Mouse (Mus musculus) cerebellum, adult (tissue): ENCODE measurements around the gene Bsg.

Experiments used
- ATAC-seq: cut with Nextera tagmentation; 2 replicates; pipeline ENCODE4 v1.9.2; 2017; ENCODE audit warnings: mild to moderate bottlenecking, moderate library complexity, mixed read lengths; ENCODE audit not compliant: insufficient number of reproducible peaks, low FRiP score, low TSS enrichment

The Bsg gene

DNA sequence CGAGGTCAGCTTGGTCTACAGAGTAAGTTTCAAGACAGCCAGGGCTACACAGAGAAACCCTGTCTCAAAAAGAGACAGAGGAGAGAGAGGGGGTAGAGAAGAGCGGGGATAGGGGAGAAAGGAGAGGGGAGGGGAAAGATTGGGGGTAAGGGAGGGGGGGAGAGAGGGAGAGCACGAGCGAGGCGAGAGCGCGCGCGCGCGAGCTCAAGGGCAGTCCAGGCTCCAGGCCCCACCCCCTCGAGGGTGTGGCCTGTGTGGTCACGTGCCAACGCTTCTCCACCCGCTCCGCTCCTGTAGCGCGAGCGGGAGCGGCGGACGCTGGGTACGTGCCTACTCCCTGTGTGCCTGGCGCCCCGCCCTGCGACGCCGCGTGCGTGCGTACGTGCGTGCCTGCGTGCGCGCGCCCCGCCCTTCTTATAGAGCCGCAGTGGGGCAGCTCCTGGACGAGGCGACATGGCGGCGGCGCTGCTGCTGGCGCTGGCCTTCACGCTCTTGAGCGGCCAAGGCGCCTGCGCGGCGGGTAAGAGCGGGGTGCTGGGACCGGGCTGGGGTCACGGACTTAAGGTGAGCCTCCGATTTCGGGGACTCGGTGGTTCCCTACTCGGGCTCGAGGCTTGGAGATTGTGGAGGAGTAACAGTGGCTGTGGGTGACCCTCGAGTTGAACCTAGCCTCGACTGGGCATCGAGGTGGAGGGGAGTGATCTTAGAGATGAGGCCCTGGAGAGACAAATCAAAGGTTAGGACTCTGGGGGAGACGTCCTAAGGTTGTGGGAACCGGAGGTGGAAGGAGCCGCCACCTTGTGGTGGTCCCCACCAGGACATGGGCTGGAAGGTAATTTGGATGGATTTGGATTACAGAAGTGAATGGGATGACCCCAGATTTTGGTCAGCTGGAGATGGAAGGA, at the start of gene Bsg:
Bsg (plus strand) TSS at position 427 of the 905 bp plus-strand sequence.
- peak; percentile 66 for ATAC-seq

DNA sequence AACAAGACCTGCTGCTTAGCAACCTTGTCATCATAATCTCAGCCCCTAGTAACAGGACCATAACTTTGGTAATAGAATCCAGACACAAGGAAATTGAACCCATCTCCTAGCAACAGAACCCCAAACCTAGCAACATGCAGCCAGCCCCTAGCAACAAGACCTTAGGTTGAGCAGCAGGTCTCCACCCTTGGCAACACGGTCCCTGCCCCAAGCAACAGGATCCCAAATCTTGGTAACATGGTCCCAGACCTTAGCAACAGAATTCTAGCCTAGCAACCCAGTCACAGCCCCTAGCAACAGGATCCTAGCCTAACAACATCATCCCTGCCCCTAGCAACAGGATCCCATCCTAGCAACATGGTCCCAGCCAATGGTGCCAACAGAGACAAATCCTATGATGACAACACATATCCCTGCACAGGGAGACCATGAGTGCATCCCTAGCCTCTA, 49.3 kb upstream of the Bsg start:
- no peak for ATAC-seq

DNA sequence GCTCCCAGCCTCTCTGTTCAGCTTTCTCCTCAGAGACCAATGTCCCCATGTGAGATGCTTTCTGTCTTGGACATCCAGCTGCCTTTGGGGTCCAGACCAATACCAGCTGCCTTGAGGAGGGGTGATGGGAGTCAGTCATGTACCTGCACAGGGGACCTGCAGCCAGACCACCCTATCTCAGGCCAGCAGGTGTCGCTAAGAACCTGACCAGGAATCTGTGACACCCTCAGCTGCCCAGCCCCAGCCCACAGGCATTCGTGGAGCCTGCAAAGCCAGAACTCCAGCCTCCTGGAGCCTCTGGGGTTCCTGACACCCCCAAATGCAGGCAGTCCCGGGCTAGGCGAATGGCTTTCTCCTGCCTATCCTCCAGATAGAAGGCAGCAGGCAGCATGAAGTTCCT, 45.5 kb upstream of the Bsg start:
- ATAC-seq = no peak

DNA sequence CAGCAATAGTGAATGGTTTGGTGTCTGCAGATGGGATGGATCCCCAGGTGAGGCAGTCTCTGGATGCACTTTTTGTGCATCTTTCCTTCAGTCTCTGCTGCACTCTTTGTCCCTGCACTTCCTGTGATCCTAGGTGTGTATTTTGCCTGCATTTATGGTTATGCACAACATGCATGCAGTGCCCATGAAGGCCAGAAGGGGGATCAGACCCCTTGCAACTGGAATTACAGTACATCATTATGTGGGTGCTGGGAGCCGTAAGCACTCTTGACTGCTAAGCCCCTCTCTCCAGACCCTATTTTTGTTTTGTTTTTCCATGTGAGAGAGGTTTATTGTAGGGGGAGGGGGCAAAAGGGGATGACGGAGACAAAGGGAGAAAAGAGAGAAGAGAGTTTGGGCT, 44.0 kb upstream of the Bsg start:
- ATAC-seq = no peak

DNA sequence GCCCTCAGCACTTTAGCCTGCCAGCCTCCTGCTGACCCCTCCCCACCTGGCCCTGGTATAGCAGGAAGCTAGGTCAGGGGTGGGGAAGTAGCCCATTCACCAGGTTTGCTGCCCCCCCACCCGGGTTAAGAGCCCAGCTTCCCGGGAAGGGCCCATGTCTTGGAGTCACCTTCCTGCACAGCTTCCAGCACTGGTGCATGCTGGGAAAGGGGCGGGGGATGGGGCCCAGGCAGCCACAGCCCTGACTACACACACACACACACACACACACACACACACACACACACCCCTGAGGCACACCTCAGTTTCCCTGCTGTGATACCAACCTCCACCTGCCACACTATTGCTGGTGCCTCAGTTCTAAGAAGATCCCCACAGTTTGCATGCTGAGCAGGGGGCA, 42.4 kb upstream of the Bsg start:
- ATAC-seq = no peak

DNA sequence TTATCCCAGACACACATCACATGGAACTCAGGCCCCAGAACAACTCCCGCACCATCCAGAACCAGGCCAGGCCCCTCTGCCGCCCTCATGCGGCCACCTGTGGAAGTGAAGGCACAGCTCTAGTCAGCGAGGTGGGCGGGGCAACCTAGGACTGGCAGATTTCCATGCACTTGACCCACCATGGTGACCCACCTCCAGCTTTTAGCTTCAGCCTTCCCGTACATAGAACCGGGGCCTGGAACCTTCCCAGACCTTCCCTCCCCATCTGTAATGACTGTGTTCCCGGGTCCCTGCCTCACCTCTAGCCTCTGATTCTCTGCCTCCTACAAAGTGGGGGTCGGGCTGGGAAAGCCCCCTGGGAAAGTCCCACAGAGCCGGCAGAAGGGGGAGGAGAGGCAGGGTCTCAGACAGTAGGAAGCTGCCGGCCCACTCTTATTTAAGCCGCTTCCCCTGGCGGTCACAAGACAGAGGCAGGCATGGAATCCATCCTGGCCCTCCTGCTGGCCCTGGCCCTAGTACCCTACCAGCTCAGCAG, 40.1 kb upstream of the Bsg start, which contains the start of gene Madcam1:
Madcam1 (plus strand) TSS at position 429 of the 535 bp plus-strand sequence.
- peak; percentile 22; the same call in 1 of the 2 replicates for ATAC-seq

DNA sequence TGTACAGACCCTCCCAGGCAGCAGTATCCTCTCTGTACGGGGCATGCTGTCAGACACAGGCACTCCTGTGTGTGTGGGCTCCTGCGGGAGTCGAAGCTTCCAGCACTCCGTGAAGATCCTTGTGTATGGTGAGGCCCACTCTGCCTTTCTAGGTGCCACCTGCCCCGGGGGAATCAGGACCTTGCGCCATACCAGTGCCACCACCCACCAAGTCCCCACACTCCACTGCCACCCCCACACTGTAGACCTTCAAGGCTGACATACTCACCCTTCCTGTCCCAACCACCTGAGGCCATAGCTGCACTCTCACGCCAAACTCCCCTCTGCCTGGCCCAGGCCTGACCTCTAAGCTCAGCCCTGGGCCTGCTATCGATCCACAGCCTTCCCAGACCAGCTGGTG, 39.2 kb upstream of the Bsg start:
- no peak for ATAC-seq

DNA sequence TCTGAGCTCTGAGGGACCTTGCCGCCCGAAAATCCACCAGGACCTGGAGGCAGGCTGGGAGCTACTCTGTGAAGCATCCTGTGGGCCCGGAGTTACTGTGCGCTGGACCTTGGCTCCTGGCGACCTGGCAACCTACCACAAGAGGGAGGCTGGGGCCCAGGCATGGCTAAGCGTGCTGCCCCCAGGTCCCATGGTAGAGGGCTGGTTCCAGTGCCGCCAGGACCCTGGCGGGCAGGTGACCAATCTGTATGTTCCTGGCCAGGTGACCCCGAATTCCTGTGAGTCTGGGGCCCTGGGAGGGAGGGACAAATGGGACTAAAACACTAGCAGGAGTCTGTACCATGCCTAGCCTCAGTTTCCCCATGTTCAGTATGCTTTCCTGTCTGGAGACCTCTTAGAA, 37.8 kb upstream of the Bsg start:
- no peak for ATAC-seq

DNA sequence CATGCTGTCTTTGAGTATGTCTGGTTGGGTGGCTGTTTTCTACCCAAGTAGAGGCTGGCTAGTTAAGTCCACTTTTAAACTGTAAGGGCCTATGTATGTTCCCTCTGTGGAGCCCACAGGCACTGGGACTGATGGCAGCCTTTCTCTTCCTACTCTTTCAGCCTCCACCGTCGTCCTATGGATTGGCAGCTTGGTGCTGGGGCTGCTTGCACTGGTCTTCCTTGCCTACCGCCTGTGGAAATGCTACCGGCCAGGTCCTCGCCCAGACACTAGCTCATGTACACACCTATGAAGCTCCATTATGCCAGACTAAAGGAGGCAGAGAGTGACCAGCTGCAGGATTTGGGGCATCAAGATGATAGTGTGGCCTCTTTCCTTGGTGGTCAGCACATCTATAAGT, 36.2 kb upstream of the Bsg start:
- no peak for ATAC-seq

DNA sequence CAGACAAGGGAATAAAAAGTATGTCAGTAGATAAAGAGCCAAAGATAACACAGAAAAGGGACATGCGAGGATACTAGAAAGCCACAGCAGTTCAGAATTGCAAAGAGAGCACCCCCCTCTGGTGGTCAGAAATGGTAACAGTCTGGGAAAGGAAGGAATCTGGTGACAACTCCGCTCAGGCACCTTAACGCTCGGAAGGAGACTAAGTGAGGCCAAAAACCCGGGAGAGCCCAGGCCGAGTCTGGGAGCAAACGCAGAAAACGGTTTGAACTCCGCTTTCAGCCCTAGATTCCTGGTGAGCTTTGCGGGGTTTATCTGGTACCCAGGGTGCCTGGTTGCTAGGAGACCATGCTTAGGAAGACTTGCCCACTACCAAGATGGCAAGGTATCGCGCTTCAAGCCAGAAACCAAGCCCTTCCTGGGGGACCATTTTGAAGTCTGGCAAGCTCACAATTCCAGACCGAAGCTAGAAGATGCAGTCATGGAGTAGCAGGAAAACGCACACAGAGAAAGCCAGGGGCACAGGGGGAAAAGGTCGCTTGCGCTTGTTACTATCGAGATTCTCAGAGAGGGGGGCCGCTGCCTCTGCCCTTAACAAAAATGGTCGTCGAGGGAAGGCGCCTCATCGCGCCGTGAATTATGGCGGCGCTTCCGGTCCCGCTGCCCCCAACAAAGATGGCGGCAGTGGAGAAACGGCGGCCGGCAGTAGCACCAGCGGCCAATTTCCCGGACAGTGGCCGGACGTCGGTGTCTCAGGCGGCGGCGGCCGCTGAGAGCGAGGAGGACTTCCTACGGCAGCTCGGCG, 35.3 kb upstream of the Bsg start, which contains the start of gene Tpgs1:
Tpgs1 (plus strand) TSS at position 599 of the 805 bp plus-strand sequence.
- peak; percentile 73 for ATAC-seq

DNA sequence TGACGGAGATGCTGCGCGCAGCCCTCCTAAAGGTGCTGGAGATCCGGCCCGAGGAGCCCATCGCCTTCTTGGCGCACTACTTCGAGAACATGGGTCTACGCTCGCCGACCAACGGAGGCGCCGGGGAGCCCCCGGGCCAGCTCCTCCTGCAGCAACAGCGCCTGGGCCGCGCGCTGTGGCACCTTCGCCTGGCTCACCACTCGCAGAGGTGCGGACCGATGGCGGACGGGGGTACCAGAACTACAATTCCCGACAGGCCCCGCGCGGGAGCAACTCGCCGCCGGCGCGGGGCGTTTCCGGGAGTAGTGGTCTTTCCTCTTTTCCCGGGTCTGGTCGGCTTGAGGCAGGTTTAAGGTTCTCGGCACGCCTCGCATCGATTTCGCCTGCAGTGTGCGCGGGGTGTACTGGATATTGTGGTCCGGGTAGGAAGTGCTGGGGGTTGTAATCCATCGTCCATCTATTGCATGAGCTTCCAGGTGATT, 34.7 kb upstream of the Bsg start:
- peak; percentile 36; the same call in 1 of the 2 replicates for ATAC-seq

DNA sequence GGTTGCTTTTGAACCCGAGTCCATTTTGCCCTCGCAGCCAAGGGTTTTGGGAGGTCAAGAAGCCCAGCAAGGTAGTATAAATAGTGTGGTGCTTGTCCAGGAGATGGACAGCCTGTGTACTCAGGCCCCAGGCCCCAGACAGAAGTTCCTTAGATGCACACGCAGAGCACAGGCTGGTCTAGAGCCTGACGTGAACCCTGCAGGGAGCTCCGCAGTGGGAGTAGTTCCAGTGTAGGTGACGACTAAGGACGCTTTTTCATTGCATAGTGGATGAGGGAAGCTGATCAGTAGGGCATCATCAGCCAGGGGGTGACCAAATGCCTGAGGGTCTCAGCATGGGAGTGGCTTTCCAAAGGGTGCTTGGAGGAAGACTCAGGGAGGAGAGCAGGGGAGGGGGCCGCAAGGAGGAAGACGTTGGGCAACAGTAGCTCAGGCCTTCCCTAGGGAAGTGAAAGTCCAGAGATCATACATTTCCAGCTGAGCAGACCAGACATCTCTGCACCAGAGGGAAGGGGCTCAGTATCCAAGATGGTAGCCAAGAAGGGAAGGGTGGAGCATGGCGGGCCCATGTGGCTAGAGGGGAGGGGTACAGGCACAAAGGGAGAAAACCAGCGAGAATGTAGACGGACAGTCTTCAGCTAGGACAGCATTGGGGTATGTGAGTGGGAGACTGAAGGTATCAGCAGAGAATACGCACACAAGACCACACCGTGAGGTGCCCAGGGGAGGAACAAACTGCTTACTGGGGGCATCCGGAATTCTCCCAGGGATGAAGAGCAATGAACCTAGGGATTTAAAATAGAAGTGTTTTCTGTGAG, 34.0 kb upstream of the Bsg start:
- 0 out of 2 replicates have a peak, but pooled peaks have one; percentile 8 for ATAC-seq

DNA sequence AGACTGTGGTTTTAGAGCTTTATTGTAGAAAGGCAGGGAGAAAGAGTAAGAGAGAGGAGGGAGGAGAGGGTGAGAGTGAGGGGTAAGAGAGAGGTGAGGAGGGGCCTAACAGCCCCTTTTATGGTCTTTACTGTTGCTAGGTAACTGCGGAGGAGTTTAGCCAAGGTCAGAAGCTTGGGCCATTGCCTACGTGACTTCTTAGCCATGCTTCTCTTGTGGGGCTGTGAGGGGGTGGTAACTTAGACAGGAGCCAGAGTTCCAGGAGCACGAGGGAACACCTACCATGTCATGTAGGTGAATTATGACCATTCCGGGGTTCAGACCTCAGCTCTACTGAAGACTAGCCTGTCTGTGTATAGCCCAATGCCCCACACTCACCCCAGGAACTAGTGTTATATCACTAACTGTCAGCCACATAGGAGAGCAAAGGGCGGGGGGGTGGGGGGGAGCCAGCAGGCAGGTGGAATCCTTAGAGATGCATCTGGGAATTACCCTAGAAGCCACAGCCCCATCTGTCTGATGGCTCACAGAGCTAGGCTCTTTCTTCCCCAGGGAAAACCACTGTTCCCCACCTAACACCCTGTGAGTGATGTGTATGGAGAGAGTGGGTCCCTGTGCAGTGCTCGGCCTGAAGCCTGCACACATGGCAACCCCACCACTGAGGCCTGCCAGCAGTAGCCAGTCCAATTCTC, 32.7 kb upstream of the Bsg start:
- no peak for ATAC-seq

DNA sequence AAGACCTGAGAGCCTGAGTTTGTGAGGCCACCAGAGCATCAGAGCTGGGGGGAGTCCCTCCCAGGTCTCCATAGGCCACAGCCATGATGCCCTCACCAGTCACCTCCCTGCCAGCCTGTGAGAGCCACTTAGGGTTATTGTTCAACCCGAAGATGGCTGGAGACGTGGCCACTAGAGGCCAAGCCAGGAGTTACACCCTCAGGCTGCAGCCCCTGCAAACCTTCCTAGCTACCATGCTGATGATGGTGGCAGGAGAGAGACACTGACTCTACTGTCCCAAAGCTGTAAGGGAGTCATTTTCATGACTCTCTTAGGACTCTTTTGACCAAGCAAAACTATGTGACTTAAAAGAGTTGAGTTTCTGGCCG, 32.2 kb upstream of the Bsg start:
- ATAC-seq = no peak

DNA sequence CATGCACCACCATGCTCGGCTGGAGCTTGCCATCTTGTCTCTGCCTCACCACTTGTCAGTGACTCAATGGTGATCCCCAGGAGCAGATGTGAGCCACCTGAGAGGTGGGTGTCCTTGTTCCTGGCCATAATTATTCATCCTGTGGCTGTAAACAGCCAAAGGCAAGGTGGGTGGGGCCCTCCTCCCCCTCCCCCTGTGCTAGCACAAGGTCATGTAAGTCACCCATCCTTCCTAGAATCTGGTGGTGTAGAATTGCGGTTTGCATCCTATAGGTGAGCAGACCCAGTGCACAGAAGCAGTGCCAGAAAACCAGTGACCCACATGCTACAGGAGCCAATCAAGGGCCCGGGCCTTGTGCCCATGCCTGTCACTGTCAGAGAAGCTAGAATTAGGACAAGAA, 31.2 kb upstream of the Bsg start:
- ATAC-seq = no peak

DNA sequence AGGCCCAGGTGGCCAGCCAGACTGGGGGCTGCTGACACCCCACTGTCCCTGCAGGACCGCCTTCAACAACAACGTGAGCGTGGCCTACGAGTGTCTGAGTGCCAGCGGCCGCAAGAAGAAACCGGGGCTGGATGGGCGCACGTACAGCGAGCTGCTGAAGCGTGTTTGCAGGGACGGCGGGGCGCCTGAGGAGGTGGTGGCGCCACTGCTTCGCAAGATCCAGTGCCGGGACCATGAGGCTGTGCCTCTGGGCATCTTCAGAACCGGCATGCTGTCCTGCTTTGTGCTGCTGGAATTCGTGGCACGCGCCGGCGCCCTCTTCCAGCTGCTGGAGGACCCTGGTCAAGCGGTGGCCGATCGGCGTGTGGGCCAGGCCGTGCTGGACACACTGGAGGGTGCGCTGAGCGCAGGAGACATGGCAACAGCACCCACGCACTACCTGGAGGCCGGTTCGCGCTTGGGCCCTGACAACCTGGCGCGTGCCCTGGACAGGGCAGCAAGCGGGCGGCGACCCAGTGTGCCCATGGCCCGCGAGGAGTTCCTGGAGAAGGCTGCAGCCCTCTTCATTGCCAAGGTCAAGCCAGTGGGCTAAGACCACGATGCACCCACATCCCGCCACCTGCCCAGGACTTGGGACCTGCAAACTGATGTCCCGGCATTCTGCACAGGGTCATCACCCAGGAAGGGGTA, 28.8 kb upstream of the Bsg start:
- ATAC-seq = no peak

DNA sequence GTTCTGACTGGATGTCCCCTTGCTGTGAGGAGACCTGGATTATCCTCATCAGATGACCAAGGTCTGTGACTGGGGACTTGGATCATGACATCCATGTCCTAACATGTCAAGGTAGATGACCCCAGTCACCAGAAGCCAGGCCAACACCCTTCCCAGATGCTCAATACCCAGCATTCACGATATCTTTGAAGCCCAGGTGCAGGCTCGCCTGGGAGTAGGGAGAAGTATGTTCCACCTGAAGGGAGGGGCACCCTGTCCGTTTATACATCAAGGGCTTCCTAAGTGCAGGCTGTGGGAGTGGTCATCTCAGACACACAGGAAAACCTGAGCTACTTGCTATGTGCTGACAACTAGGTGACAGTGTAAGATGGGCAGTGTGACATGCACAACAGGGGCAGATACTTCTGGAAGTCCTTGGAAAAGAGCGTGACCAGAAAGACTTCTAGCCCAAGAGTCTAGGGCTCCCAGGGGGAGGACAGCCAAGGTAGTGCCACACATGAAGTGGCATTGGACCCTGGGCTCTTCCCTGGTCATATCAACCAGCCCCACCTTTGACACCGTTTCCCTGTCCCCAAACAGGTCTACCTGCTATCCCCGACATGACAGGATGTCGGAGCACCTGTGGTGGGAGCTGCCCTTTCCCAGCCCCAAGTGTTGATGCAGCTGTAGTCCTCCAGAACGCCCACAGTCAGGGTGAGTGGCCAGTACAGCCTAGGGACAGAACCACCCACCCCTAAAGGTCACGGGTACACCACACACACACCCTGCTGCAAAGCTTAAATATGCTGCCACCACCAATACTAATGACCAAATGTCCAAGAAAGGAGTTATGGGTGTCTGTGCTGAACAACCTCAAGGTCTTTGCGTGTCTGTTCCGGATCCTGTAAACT, 23.4 kb upstream of the Bsg start:
- peak; percentile 5; the same call in 1 of the 2 replicates for ATAC-seq
